ENCODE assay signal across 29 mouse cellular contexts in the genomic region with DNA sequence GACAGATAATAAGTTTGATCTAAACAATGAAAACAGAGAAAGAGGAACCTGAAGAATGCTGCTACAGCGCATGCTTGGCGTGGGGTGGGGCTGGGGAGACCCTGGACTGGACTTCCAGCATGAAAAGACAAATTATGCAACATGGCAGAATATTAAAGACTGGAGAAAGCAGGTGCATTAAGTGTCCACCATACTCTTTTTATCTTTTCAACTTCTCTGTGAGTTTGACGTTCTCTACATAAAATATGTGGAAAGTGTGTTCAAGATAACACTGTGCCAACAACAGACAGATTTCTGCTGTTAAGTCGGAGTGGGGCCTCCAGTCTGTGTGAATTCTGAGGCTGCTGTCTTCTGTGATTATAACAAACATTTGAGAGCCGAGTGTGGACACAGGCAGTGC. TPM values are rescaled to one million over a fixed set of nuclear protein-coding genes. Genes with fewer than 3 reads are reported as not detected.
DNase-seq lines count a peak whose midpoint lies in the region; ATAC-seq and TF ChIP-seq lines count a peak whose summit lies in the region.
"Had no signal": no experiment of that assay in that cellular context is flagged by ENCODE, and none has a peak within 500 bp of the region (broad histone marks: within the 10 kb centered on the region; RNA-seq: fewer than 3 reads in every experiment).

No protein-coding gene starts in this region.

- H3K4me3 ChIP-seq in lung, embryonic 16.5 days (ENCODE audit: low read length): no peak overlapping the region
- no peak overlapping the region for H3K4me3 ChIP-seq in intestine, postnatal 0 days (ENCODE audit: low read depth, low read length)
- no peak overlapping the region for H3K4me3 ChIP-seq in stomach, embryonic 14.5 days (ENCODE audit: low read depth, low read length)
- no peak overlapping the region for H3K4me3 ChIP-seq in hindbrain, embryonic 12.5 days
- H3K4me3 ChIP-seq: forebrain, embryonic 10.5 days; heart, adult 2 months; heart, embryonic 13.5 days; liver, embryonic 15.5 days; neural tube, embryonic 12.5 days had no signal

- H3K27me3 ChIP-seq in lung, embryonic 16.5 days (ENCODE audit: control insufficient read depth, insufficient read depth, low read depth, low read length): no peaks in the 10 kb centered on the region
- no peaks in the 10 kb centered on the region for H3K27me3 ChIP-seq in intestine, postnatal 0 days (replicated peaks; ENCODE audit: control insufficient read depth, insufficient read depth, low read length)
- H3K27me3 ChIP-seq in stomach, embryonic 14.5 days (ENCODE audit: control insufficient read depth, insufficient read depth, low read length): no peaks in the 10 kb centered on the region
- no peaks in the 10 kb centered on the region for H3K27me3 ChIP-seq in hindbrain, embryonic 12.5 days
- H3K27me3 ChIP-seq: CH12.LX; heart, embryonic 13.5 days; liver, embryonic 15.5 days; neural tube, embryonic 12.5 days had no signal

- no peak overlapping the region for H3K4me2 ChIP-seq in lung, embryonic 16.5 days (ENCODE audit: low read depth, low read length)
- no peak overlapping the region for H3K4me2 ChIP-seq in intestine, postnatal 0 days (replicated peaks; ENCODE audit: low read depth)
- H3K4me2 ChIP-seq in stomach, embryonic 14.5 days (replicated peaks; ENCODE audit: low read depth, low read length): no peak overlapping the region
- no peak overlapping the region for H3K4me2 ChIP-seq in hindbrain, embryonic 12.5 days (replicated peaks)
- H3K4me2 ChIP-seq: heart, embryonic 13.5 days; liver, embryonic 15.5 days; neural tube, embryonic 12.5 days had no signal

- H3K9me3 ChIP-seq in lung, embryonic 16.5 days (ENCODE audit: control insufficient read depth, low read length): no peaks in the 10 kb centered on the region
- H3K9me3 ChIP-seq in intestine, postnatal 0 days (ENCODE audit: control insufficient read depth): no peaks in the 10 kb centered on the region
- H3K9me3 ChIP-seq in stomach, embryonic 14.5 days (ENCODE audit: control insufficient read depth, low read depth, low read length): 0 out of 2 replicates have a peak, but pooled peaks cover 3% of the 10 kb centered on the region
- H3K9me3 ChIP-seq in hindbrain, embryonic 12.5 days (replicated peaks): no peaks in the 10 kb centered on the region; the same call in 1 of the 2 replicates
- H3K9me3 ChIP-seq: liver, embryonic 15.5 days had no signal

- H3K36me3 ChIP-seq in lung, embryonic 16.5 days (ENCODE audit: control insufficient read depth, insufficient read depth, low read length): no peaks in the 10 kb centered on the region
- H3K36me3 ChIP-seq in intestine, postnatal 0 days (ENCODE audit: control insufficient read depth, insufficient read depth): no peaks in the 10 kb centered on the region
- H3K36me3 ChIP-seq in stomach, embryonic 14.5 days (ENCODE audit: control insufficient read depth, insufficient read depth, low read length): no peaks in the 10 kb centered on the region
- no peaks in the 10 kb centered on the region for H3K36me3 ChIP-seq in hindbrain, embryonic 12.5 days
- H3K36me3 ChIP-seq: forebrain, embryonic 10.5 days; G1E; heart, embryonic 13.5 days; liver, embryonic 15.5 days; neural tube, embryonic 12.5 days had no signal

- peaks cover 6% of the 10 kb centered on the region; the same call in 1 of the 2 replicates for H3K4me1 ChIP-seq in lung, embryonic 16.5 days (replicated peaks; ENCODE audit: control insufficient read depth, insufficient read depth, low read length)
- H3K4me1 ChIP-seq in intestine, postnatal 0 days (replicated peaks; ENCODE audit: control insufficient read depth, insufficient read depth, low read length): peaks cover 3% of the 10 kb centered on the region; the same call in 1 of the 2 replicates
- no peaks in the 10 kb centered on the region for H3K4me1 ChIP-seq in stomach, embryonic 14.5 days (ENCODE audit: control insufficient read depth, insufficient read depth, low read length)
- no peaks in the 10 kb centered on the region for H3K4me1 ChIP-seq in hindbrain, embryonic 12.5 days
- H3K4me1 ChIP-seq: liver, embryonic 15.5 days; neural tube, embryonic 12.5 days had no signal

- 30% methylated on average over 5 of the region's 5 CpGs for WGBS in lung, embryonic 16.5 days
- 37% methylated on average over 5 of the region's 5 CpGs for WGBS in intestine, postnatal 0 days
- 35% methylated on average over 5 of the region's 5 CpGs for whole genome bisulfite sequencing in stomach, embryonic 14.5 days
- WGBS in hindbrain, embryonic 12.5 days: 86% methylated on average over 5 of the region's 5 CpGs

- peak; percentile 51 for ATAC-seq in lung, embryonic 16.5 days (ENCODE audit: low read depth)
- peak; percentile 50 for ATAC-seq in granulocyte monocyte progenitor cell, adult 5-6 weeks (replicated peaks; ENCODE audit: poor library complexity, severe bottlenecking)
- no peak for ATAC-seq in intestine, postnatal 0 days
- ATAC-seq in stomach, embryonic 14.5 days (ENCODE audit: insufficient number of reproducible peaks, insufficient read depth, low FRiP score, low read depth): peak; percentile 57; the same call in 1 of the 2 replicates
- ATAC-seq in hindbrain, embryonic 12.5 days (ENCODE audit: low FRiP score): no peak
- ATAC-seq: forebrain, embryonic 16.5 days had no signal

- peak overlapping the region; percentile 68 for H3K27ac ChIP-seq in lung, embryonic 16.5 days (ENCODE audit: low read length)
- H3K27ac ChIP-seq in intestine, postnatal 0 days (ENCODE audit: low read depth, low read length): peak overlapping the region; percentile 22; the same call in 1 of the 2 replicates
- peak overlapping the region; percentile 80 for H3K27ac ChIP-seq in stomach, embryonic 14.5 days (ENCODE audit: low read length)
- H3K27ac ChIP-seq in hindbrain, embryonic 12.5 days: no peak overlapping the region
- H3K27ac ChIP-seq: forebrain, embryonic 10.5 days; heart, adult 2 months; heart, embryonic 13.5 days; liver, embryonic 15.5 days; neural tube, embryonic 12.5 days had no signal

- H3K9ac ChIP-seq in lung, embryonic 16.5 days (ENCODE audit: low read length): no peak overlapping the region
- no peak overlapping the region for H3K9ac ChIP-seq in intestine, postnatal 0 days (ENCODE audit: low read depth, low read length)
- H3K9ac ChIP-seq in stomach, embryonic 14.5 days (replicated peaks; ENCODE audit: low read depth, low read length): no peak overlapping the region
- H3K9ac ChIP-seq in hindbrain, embryonic 12.5 days: no peak overlapping the region
- H3K9ac ChIP-seq: heart, embryonic 13.5 days; liver, embryonic 15.5 days; neural tube, embryonic 12.5 days had no signal

- no peak for DNase-seq in lung, adult 18-20 months
- DNase-seq in kidney, adult 9 months: no peak
- no peak for DNase-seq in adrenal gland, postnatal 4 days (ENCODE audit: low spot score in 2 of 2)
- DNase-seq: adrenal gland, adult 2 months; B cell, adult 2 months; cerebellum, adult 11-12 months; cerebellum, postnatal 10 days; gastrocnemius, postnatal 14 days; heart, adult 2 months; heart, postnatal 14 days; midbrain, embryonic 14.5 days; right cerebral cortex, postnatal 14 days; spleen, adult 18-20 months had no signal

- TF ChIP-seq CTCF in intestine, postnatal 0 days (IDR thresholded peaks at IDR 0.05; ENCODE audit: low read depth): no peak

RNA-seq across cellular contexts. Expression of a gene that starts 2.7 kb away (rescaled TPM):
- 0.41 and 1.3 TPM in 2 replicates for polyA plus RNA-seq in lung, embryonic 16.5 days (2015; fragmentation: Nextera tagmentation; extraction: Ambion mirVana)
- not detected in 2 replicates for total RNA-seq in granulocyte monocyte progenitor cell, adult 5-6 weeks (2014; fragmentation: Nextera tagmentation)
- not detected in 2 replicates for total RNA-seq in granulocyte monocyte progenitor cell, adult 5-6 weeks (2017)
- polyA plus RNA-seq in intestine, postnatal 0 days (2015; fragmentation: Nextera tagmentation; extraction: Ambion mirVana): 11.6 and 13.6 TPM in 2 replicates
- polyA plus RNA-seq in stomach, embryonic 14.5 days (2014; fragmentation: Nextera tagmentation; extraction: Ambion mirVana): 0.70 TPM in 1 of 2 replicates, not detected in the other
- not detected in 2 replicates for polyA plus RNA-seq in hindbrain, embryonic 12.5 days (2016; fragmentation: Nextera tagmentation; extraction: Ambion mirVana)
- not detected for total RNA-seq in adrenal gland, postnatal 4 days (2021)
- total RNA-seq: adrenal gland, adult 2 months; CH12.LX; G1E; heart, adult 2 months; heart, postnatal 14 days; layer of hippocampus, postnatal 10 days had no signal
- polyA plus RNA-seq: adrenal gland, adult 2 months; embryonic facial prominence, embryonic 11.5 days; forebrain, embryonic 10.5 days; forebrain, embryonic 16.5 days; G1E; heart, adult 2 months; heart, embryonic 13.5 days; hindbrain, embryonic 11.5 days; limb, embryonic 11.5 days; liver, embryonic 15.5 days had no signal

Comparison
In these comparisons a context has a peak if more than half of its experiments do, and no peak if none do; other contexts are left out.
1. ATAC-seq: peak in lung, embryonic 16.5 days (single experiment), granulocyte monocyte progenitor cell, adult 5-6 weeks (single experiment) and stomach, embryonic 14.5 days (single experiment); none in intestine, postnatal 0 days (single experiment) and hindbrain, embryonic 12.5 days (single experiment).